Mouse (Mus musculus): ENCODE measurements around the gene Clk2. TPM values are rescaled to one million over a fixed set of nuclear protein-coding genes. Genes with fewer than 3 reads are reported as not detected.

Clk2 gene
- polyA plus RNA-seq, 1 experiment, result 67.8 TPM

DNA sequence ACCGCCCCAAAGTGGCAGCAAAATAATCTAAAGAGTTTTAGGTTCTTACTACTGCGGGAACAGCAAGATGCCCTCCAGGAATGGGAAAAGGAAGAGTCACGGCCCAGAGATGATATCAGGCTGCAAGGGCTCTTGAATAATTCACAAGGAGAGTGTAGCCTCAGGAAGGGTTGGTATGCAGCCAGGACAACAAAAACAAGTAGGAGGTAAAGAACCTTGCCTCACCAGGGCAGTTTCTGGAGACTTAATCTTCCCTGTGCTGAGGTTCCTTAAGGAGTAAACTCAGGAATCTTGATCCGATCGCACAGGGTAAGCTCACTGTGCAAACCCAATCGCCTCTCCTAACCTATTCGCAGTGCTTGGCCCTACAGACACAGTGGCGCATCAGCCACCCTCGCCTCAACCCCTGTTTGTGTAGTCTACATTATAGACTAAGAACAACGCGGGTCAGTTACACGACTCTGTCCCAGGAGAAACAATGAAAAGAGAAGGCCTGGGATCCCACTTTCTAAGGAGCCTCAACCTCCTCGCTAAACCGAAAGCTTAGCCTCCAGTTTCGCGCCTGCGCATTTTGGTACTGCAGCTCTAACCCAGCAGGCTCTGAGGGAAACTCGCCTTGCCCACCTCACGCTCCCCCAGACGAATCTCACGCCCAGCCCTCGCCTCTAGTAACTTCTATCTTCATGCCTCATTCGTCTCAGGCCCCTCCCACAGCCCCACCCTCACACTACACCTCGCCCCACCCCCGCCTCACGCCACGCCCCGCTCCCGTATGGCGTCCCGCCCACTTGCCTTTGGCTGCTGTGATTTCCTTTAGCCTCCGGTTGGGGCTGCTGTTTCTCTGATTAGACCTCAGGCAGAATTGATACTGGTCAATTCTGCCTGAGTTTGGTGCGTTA is 31.6 kb downstream of the Clk2 start:
- H3K4me1 ChIP-seq (ENCODE audit: control insufficient read depth, insufficient read depth, low read length), result peaks cover 3% of the 10 kb centered on the region; the same call in 1 of the 2 replicates
- DNase-seq, result peak; percentile 80
- peak; percentile 88; the same call in 1 of the 2 replicates for TF ChIP-seq POLR2A (IDR thresholded peaks at IDR 0.05; ENCODE audit: borderline replicate concordance, extremely low read depth, low read depth, low read length)
- peak; percentile 40; the same call in 1 of the 2 replicates for TF ChIP-seq CTCF (IDR thresholded peaks at IDR 0.05; ENCODE audit: insufficient read depth, low read length)
- WGBS, result 5% methylated on average over 33 of the region's 33 CpGs
- peak overlapping the region; percentile 82 for H3K4me3 ChIP-seq (replicated peaks; ENCODE audit: extremely low read depth, low read depth, low read length)

DNA sequence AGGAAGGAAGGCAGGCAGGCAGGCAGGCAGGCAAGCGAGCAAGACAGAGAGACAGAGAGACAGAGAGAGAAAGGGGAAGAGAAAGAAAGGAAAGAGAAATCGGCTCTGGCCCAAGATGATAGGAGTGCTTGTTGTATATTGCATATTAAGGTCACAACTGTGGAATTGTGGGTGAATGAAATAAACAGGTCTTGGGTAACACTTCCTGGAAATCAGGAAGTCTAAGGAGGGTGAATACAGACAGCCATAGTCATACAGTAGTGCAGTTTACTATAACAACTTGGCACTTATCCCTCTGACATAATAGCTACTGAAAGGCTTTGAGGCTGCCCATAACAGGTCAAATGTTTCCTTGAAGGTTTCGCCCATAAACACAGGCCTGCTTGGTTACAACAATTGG is 35.2 kb downstream of the Clk2 start:
- TF ChIP-seq POLR2A (IDR thresholded peaks at IDR 0.05; ENCODE audit: borderline replicate concordance, extremely low read depth, low read depth, low read length) (no peak), CTCF (IDR thresholded peaks at IDR 0.05; ENCODE audit: insufficient read depth, low read length) (no peak)
- peaks cover 6% of the 10 kb centered on the region; the same call in 1 of the 2 replicates for H3K4me1 ChIP-seq (ENCODE audit: control insufficient read depth, insufficient read depth, low read length)
- H3K4me3 ChIP-seq (replicated peaks; ENCODE audit: extremely low read depth, low read depth, low read length), result no peak overlapping the region
- DNase-seq, result no peak
- WGBS, result 51% methylated on average over 3 of the region's 3 CpGs

DNA sequence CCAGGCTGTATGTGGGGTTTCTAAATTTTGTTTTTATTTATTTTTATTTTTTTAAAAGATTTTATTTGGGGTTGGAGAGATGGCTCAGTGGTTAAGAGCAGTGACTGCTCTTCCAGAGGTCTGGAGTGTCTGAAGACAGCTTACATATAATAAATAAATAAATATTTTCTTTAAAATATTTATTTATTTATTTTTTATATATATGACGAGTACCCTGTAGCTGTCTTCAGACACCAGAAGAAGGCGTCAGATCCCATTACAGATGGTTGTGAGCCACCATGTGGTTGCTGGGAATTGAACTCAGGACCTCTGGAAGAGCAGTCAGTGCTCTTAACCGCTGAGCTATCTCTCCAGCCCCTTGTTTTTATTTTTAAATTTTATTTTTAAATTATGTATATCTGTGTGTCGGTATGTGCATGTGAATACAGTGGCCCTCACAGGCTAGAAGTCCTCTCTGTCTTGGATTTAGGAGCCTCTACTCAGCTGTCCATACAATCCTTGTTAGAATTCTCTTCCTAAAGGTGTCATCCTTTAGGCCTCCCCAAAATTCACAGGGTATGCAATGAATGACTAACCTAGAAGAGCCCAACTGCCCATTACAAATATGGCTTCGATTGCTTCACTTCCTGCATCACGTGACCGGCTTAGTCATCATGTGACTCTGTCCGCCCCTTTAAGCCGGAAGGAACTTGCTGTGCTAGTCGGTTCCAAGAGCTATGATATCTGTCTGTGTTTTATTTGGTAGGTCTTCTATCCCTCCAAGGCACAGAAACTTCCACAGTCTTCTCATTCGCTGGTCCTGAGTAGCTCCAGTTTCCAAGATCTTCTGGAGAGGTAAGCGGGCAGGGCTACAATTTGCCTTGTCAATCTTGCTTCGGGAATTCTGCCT is 37.9 kb downstream of the Clk2 start, which contains the start of gene Gba:
Gba (plus strand) TSS at position 676 of the 889 bp plus-strand sequence.
- no peak for TF ChIP-seq CTCF (IDR thresholded peaks at IDR 0.05; ENCODE audit: insufficient read depth, low read length)
- TF ChIP-seq POLR2A (IDR thresholded peaks at IDR 0.05; ENCODE audit: borderline replicate concordance, extremely low read depth, low read depth, low read length), result no peak; the same call in 1 of the 2 replicates
- H3K4me1 ChIP-seq (ENCODE audit: control insufficient read depth, insufficient read depth, low read length), result peaks cover 4% of the 10 kb centered on the region; the same call in 1 of the 2 replicates
- WGBS, result 19% methylated on average over 13 of the region's 13 CpGs
- peak; percentile 88 for DNase-seq
- peak within 1 kb of the TSS; percentile 89 for H3K4me3 ChIP-seq (replicated peaks; ENCODE audit: extremely low read depth, low read depth, low read length)

DNA sequence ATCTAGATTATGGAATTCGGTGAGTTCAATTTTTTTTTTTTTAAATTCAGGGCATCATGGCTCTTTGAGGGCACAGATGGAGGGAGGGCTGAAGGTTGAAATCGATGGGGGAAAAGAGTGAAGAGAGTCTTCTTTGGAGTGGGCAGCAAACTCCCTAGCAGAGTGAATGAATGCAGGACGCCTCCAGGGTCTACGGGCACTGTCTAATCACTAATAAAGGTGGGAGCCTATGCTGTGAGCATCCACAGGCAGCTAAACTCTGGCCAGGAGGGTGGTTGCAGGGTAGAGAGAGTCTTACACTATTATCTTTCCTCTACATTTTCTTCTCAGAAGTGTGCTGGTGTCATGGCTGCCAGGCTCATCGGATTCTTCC is 38.5 kb downstream of the Clk2 start:
- TF ChIP-seq POLR2A (IDR thresholded peaks at IDR 0.05; ENCODE audit: borderline replicate concordance, extremely low read depth, low read depth, low read length), result no peak
- TF ChIP-seq CTCF (IDR thresholded peaks at IDR 0.05; ENCODE audit: insufficient read depth, low read length), result no peak
- WGBS, result 34% methylated on average over 5 of the region's 5 CpGs
- peaks cover 4% of the 10 kb centered on the region; the same call in 1 of the 2 replicates for H3K4me1 ChIP-seq (ENCODE audit: control insufficient read depth, insufficient read depth, low read length)
- DNase-seq, result no peak
- H3K4me3 ChIP-seq (replicated peaks; ENCODE audit: extremely low read depth, low read depth, low read length), result peak overlapping the region; percentile 89

DNA sequence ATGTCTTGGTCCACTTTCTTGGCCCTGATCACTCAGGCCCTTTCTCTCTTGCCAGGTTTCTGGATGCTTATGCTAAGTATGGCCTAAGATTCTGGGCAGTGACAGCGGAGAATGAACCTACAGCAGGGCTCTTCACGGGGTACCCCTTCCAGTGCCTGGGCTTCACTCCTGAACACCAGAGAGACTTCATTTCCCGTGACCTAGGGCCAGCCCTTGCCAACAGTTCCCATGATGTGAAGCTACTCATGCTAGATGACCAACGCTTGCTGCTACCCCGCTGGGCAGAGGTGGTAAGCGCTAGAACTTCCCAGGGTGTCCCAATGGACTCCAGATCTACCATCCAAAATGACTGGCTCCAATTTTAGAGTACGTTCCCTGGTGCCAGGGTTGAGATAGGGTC is 41.5 kb downstream of the Clk2 start:
- H3K4me3 ChIP-seq (replicated peaks; ENCODE audit: extremely low read depth, low read depth, low read length), result no peak overlapping the region
- 92% methylated on average over 7 of the region's 7 CpGs for WGBS
- TF ChIP-seq POLR2A (IDR thresholded peaks at IDR 0.05; ENCODE audit: borderline replicate concordance, extremely low read depth, low read depth, low read length), result no peak
- TF ChIP-seq CTCF (IDR thresholded peaks at IDR 0.05; ENCODE audit: insufficient read depth, low read length), result no peak
- peaks cover 4% of the 10 kb centered on the region; the same call in 1 of the 2 replicates for H3K4me1 ChIP-seq (ENCODE audit: control insufficient read depth, insufficient read depth, low read length)
- DNase-seq, result no peak

DNA sequence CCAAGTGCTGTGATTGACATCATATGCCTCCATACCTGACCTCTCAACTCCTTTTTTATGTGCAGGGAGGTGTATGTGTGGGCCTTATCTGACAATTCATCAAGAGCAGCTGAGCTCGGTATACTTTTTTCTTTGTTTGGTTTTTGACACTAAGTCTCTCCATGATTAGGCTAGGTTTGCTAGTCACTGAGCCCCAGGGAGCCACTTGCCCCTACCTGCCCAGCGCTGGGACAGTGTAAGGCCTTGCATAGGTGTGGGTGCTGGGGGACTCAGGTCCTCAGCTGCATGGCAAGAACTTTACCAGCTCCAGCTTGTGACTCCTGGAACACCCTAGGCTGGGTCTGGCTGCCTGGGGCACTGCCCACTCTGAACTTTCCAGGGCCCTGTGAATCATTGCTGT is 42.1 kb downstream of the Clk2 start:
- 73% methylated on average over 2 of the region's 2 CpGs for WGBS
- TF ChIP-seq POLR2A (IDR thresholded peaks at IDR 0.05; ENCODE audit: borderline replicate concordance, extremely low read depth, low read depth, low read length), result no peak
- no peak for TF ChIP-seq CTCF (IDR thresholded peaks at IDR 0.05; ENCODE audit: insufficient read depth, low read length)
- DNase-seq, result no peak

DNA sequence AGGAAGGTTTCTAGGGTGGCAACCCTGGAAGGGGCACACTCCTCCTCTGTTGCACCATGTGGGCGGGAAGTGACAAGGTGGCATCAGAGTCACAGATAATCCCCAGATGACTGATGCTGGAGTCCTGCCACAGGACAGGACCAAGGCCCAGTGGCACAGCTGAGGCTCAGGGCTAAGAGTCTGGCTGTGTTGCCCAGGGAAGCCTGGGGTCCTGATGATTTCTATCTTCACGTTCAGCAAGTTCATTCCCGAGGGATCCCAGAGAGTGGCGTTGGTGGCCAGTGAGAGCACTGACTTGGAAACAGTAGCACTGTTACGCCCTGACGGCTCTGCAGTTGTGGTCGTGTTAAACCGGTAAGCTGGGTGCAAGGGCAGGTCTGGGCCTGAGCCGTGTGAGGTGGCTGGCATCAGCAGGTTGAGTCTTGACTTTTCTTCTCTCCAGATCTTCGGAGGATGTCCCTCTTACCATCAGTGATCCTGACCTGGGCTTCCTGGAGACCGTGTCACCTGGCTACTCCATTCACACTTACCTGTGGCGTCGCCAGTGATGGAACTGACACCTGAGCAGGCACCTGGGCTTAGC is 43.6 kb downstream of the Clk2 start:
- Histone ChIP-seq H3K4me3 (replicated peaks; ENCODE audit: extremely low read depth, low read depth, low read length) (no peak overlapping the region), H3K4me1 (ENCODE audit: control insufficient read depth, insufficient read depth, low read length) (peaks cover 3% of the 10 kb centered on the region; the same call in 1 of the 2 replicates)
- no peak for TF ChIP-seq CTCF (IDR thresholded peaks at IDR 0.05; ENCODE audit: insufficient read depth, low read length)
- TF ChIP-seq POLR2A (IDR thresholded peaks at IDR 0.05; ENCODE audit: borderline replicate concordance, extremely low read depth, low read depth, low read length), result no peak
- WGBS, result 89% methylated on average over 13 of the region's 13 CpGs
- DNase-seq, result no peak

More for the DNA sequence above, 42.1 kb downstream of the Clk2 start:
- H3K4me3 ChIP-seq (replicated peaks; ENCODE audit: extremely low read depth, low read depth, low read length), result no peak overlapping the region
- peaks cover 4% of the 10 kb centered on the region; the same call in 1 of the 2 replicates for H3K4me1 ChIP-seq (ENCODE audit: control insufficient read depth, insufficient read depth, low read length)

DNA sequence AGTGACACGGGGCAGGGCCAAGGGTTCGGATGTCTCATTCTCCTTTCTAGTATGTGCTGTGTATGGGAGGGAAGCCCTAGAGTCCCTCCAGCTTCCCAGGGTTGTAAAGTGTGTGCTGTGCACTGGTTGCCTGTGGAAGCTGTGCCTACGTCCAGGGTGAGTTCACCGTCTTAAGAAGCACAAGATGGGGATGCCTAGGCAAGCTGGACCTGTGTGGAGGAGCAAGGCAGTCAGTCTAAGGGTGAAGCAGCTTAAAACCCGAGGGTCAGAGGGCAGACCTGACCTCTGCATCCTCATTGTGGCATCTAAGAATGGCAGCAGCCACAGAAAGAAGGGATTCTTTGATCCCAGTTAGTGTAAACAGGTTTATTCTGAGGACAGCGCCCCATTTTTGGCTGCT is 44.1 kb downstream of the Clk2 start:
- TF ChIP-seq POLR2A (IDR thresholded peaks at IDR 0.05; ENCODE audit: borderline replicate concordance, extremely low read depth, low read depth, low read length), result no peak
- no peak for TF ChIP-seq CTCF (IDR thresholded peaks at IDR 0.05; ENCODE audit: insufficient read depth, low read length)
- WGBS, result 85% methylated on average over 6 of the region's 6 CpGs
- H3K4me3 ChIP-seq (replicated peaks; ENCODE audit: extremely low read depth, low read depth, low read length), result no peak overlapping the region
- 0 out of 2 replicates have a peak, but pooled peaks cover 3% of the 10 kb centered on the region for H3K4me1 ChIP-seq (ENCODE audit: control insufficient read depth, insufficient read depth, low read length)
- no peak for DNase-seq

DNA sequence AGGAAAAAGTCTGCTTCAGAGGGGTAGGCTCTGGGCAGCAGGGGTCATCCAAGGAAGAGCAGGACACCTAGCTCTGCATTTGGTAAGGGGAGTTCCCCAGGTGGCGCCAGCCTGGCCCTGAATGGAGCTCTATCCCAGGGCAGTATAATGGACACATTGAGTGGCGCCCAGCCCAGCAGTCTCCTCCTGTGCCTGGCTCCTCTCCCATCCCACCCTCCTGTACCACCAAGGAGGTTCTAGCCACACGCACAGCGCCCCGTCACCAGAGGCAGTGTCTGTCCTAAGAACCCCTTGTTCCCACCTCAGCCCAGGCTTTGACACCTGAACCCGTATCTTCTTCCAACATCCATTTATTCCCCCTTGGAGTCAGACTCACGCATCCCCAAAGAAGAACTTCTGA is 45.1 kb downstream of the Clk2 start:
- DNase-seq, result no peak
- WGBS, result 91% methylated on average over 7 of the region's 7 CpGs
- no peak for TF ChIP-seq CTCF (IDR thresholded peaks at IDR 0.05; ENCODE audit: insufficient read depth, low read length)
- no peak for TF ChIP-seq POLR2A (IDR thresholded peaks at IDR 0.05; ENCODE audit: borderline replicate concordance, extremely low read depth, low read depth, low read length)
- H3K4me1 ChIP-seq (ENCODE audit: control insufficient read depth, insufficient read depth, low read length), result peaks cover 4% of the 10 kb centered on the region; the same call in 1 of the 2 replicates
- no peak overlapping the region for H3K4me3 ChIP-seq (replicated peaks; ENCODE audit: extremely low read depth, low read depth, low read length)
